Mouse (Mus musculus) liver, embryonic 13.5 days (tissue): ENCODE results near the gene Zfp423. TPM values are rescaled to one million over a fixed set of nuclear protein-coding genes. Genes with fewer than 3 reads are reported as not detected.

Source experiments
- ATAC-seq: fragments of 200-750 bp; cut with Nextera tagmentation; 2 replicates; pipeline ENCODE4 v1.8.0; 2017; ENCODE audit warnings: low read depth, mild to moderate bottlenecking, moderate number of reproducible peaks, moderate library complexity
- DNase-seq: peaks from one replicate; pipeline ENCODE4 v3.0.0; 2022
- H3K27ac ChIP-seq: fragments of 300-500 bp; sonication (generic); 2 replicates; pipeline ENCODE4 v1.5.1; 2015; ENCODE audit warnings: moderate library complexity, mild to moderate bottlenecking, inconsistent platforms
- H3K27me3 ChIP-seq: fragments of 300-500 bp; sonication (generic); 2 replicates; pipeline ENCODE4 v1.6.1; 2015; ENCODE audit warnings: mild to moderate bottlenecking, inconsistent platforms
- H3K36me3 ChIP-seq: fragments of 300-500 bp; sonication (generic); 2 replicates; pipeline ENCODE4 v1.6.1; 2015; ENCODE audit warnings: mild to moderate bottlenecking, inconsistent platforms
- H3K4me1 ChIP-seq: fragments of 300-500 bp; sonication (generic); replicated peaks from 2 replicates; pipeline ENCODE4 v1.6.1; 2015; ENCODE audit warnings: inconsistent platforms
- H3K4me2 ChIP-seq: fragments of 300-500 bp; sonication (generic); 2 replicates; pipeline ENCODE4 v1.6.1; 2015; ENCODE audit warnings: inconsistent platforms, mild to moderate bottlenecking, moderate library complexity
- H3K4me3 ChIP-seq: fragments of 300-500 bp; sonication (generic); replicated peaks from 2 replicates; pipeline ENCODE4 v1.5.1; 2015; ENCODE audit warnings: mild to moderate bottlenecking, inconsistent platforms
- H3K9ac ChIP-seq: fragments of 300-500 bp; sonication (generic); 2 replicates; pipeline ENCODE4 v1.6.1; 2015; ENCODE audit warnings: mild to moderate bottlenecking, inconsistent platforms
- H3K9me3 ChIP-seq: fragments of 300-500 bp; sonication (generic); replicated peaks from 2 replicates; pipeline ENCODE4 v1.6.1; 2016; ENCODE audit warnings: inconsistent platforms
- WGBS: fragments of 180-500 bp; shearing (Covaris S2); methylation state at CpG from one replicate; pipeline ENCODE4 v1.1.7; 2015; ENCODE audit not compliant: insufficient replicate concordance; 5-methylcytosine and 5-hydroxymethylcytosine counted together
- polyA plus RNA-seq: library from polyadenylated mRNA; unstranded; fragments of >200 nt; fragmentation: Nextera tagmentation; extraction: Ambion mirVana; gene quantifications from 2 replicates; pipeline ENCODE4 v1.2.1, GENCODE M21; 2015

Gene Zfp423
- polyA plus RNA-seq, 1 experiment from 2014 or later, result 0.69 TPM

- H3K9me3 ChIP-seq, result no peaks in the 10 kb centered on the region
These were observed 290.7 kb downstream of the Zfp423 start for GRCm38 (mm10) chr8:87668736-87669135.

DNA sequence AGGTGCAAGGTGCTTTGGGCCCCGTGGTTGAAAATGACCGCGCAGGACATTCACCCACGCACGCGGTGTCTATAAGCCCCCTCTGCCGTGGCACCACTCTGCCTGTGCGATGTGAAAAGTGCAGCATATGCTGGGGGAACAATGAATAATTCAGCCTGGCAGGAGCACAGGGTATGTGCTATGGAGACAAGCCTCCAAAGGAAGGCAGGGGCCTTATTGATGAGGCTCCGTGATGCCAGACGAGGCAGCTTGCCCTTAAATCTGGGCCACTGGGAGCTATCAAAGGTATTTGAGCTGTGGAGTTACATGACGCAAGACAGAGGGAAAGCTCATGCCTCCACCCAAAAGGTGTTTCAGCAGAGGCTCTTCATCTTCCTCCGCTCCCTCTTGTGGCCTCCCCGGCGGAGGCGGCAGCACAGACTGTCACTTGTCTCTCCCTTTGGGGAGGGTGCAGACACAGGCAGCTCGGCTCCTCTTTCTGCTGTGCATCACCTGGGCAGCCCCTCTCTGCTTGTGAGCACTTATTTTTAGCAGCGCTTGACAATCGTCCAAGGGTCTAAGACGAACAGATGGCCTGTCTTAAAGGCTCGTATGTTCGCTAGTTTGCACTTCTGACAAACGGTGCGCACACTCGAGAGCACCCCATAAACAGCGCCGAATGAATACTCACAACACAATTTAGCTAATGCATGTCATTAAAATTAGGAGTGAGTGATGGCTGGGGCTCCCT, 291.3 kb downstream of the Zfp423 start:
- ATAC-seq, result no peak
- Histone ChIP-seq H3K4me1 (peaks cover 3% of the 10 kb centered on the region), H3K27me3 (peaks cover 13% of the 10 kb centered on the region), H3K9me3 (no peaks in the 10 kb centered on the region), H3K9ac (no peak overlapping the region), H3K27ac (no peak overlapping the region), H3K4me2 (no peak overlapping the region), H3K36me3 (no peaks in the 10 kb centered on the region), H3K4me3 (no peak overlapping the region)
- WGBS, result 74% methylated on average over 26 of the region's 26 CpGs
- no peak for DNase-seq

More at GRCm38 (mm10) chr8:87668736-87669135, 290.7 kb downstream of the Zfp423 start:
- Histone ChIP-seq H3K27ac (no peak overlapping the region), H3K4me2 (no peak overlapping the region), H3K4me1 (no peaks in the 10 kb centered on the region), H3K4me3 (no peak overlapping the region), H3K36me3 (no peaks in the 10 kb centered on the region), H3K27me3 (peaks cover 6% of the 10 kb centered on the region), H3K9ac (no peak overlapping the region)
- no peak for DNase-seq
- no peak for ATAC-seq
- WGBS, result 55% methylated on average over 2 of the region's 2 CpGs

- peaks cover 7% of the 10 kb centered on the region for H3K4me1 ChIP-seq
- no peak overlapping the region for H3K4me2 ChIP-seq
- DNase-seq (no peak), ATAC-seq (no peak)
- no peaks in the 10 kb centered on the region for H3K36me3 ChIP-seq
- H3K4me3 ChIP-seq, result no peak overlapping the region
- WGBS, result 79% methylated on average over 6 of the region's 6 CpGs
- H3K27ac ChIP-seq, result no peak overlapping the region
- H3K9me3 ChIP-seq, result no peaks in the 10 kb centered on the region
- H3K9ac ChIP-seq, result no peak overlapping the region
- H3K27me3 ChIP-seq, result peaks cover 20% of the 10 kb centered on the region
These were observed 292.1 kb downstream of the Zfp423 start for GRCm38 (mm10) chr8:87667297-87667696.

GRCm38 (mm10) chr8:87665337-87665736, 294.1 kb downstream of the Zfp423 start:
- ATAC-seq, result no peak

GRCm38 (mm10) chr8:87664217-87664509, 295.2 kb downstream of the Zfp423 start:
- H3K27ac ChIP-seq, result no peak overlapping the region
- 73% methylated on average over 2 of the region's 2 CpGs for WGBS

More at GRCm38 (mm10) chr8:87665337-87665736, 294.1 kb downstream of the Zfp423 start:
- Histone ChIP-seq H3K4me3 (no peak overlapping the region), H3K4me1 (peaks cover 18% of the 10 kb centered on the region), H3K27me3 (peaks cover 39% of the 10 kb centered on the region), H3K27ac (no peak overlapping the region), H3K9ac (no peak overlapping the region), H3K36me3 (no peaks in the 10 kb centered on the region), H3K9me3 (no peaks in the 10 kb centered on the region), H3K4me2 (no peak overlapping the region)
- 62% methylated on average over 8 of the region's 8 CpGs for WGBS
- DNase-seq, result no peak

GRCm38 (mm10) chr8:87663349-87664216, 295.8 kb downstream of the Zfp423 start:
- DNase-seq (no peak), ATAC-seq (no peak)
- Histone ChIP-seq H3K36me3 (no peaks in the 10 kb centered on the region), H3K4me1 (peaks cover 18% of the 10 kb centered on the region), H3K27me3 (peaks cover 57% of the 10 kb centered on the region), H3K4me2 (peak overlapping the region; percentile 48), H3K9me3 (no peaks in the 10 kb centered on the region), H3K27ac (no peak overlapping the region), H3K4me3 (peak overlapping the region; percentile 22), H3K9ac (no peak overlapping the region)
- WGBS, result 6% methylated on average over 18 of the region's 18 CpGs

More at GRCm38 (mm10) chr8:87664217-87664509, 295.2 kb downstream of the Zfp423 start:
- Histone ChIP-seq H3K27me3 (peaks cover 51% of the 10 kb centered on the region), H3K4me3 (no peak overlapping the region), H3K9me3 (no peaks in the 10 kb centered on the region), H3K36me3 (no peaks in the 10 kb centered on the region), H3K9ac (no peak overlapping the region), H3K4me1 (peaks cover 18% of the 10 kb centered on the region), H3K4me2 (no peak overlapping the region)
- DNase-seq, result no peak
- no peak for ATAC-seq

DNA sequence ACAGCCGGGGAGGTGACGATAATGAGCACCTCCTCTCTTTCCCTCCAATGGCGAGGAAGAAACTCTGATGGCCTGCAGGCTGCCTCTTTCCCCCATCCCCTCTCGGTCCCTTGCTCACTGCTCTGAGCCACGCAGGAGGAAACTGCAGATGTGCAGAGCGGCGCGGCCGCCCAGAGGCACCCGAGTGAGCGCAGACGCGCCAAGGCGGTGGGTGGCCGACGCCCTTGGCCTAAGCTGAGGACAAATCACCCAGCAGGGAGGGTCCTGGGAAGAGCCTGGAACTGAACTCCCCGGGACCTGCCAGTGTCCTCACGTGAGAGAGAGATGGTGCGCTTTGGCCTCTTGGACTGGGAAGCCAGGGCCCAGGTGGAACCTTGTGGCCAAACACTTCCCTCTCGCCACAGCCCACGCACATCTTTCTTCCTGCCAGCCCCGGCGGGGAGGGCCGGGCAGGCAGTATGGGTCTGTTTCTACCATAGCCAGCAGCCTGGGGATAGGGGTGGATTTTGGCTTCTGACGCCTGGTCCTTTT, 296.5 kb downstream of the Zfp423 start:
- Histone ChIP-seq H3K9me3 (no peaks in the 10 kb centered on the region), H3K4me1 (peaks cover 18% of the 10 kb centered on the region), H3K27me3 (peaks cover 60% of the 10 kb centered on the region), H3K27ac (no peak overlapping the region), H3K9ac (no peak overlapping the region), H3K4me3 (peak overlapping the region; percentile 22), H3K4me2 (peak overlapping the region; percentile 48), H3K36me3 (no peaks in the 10 kb centered on the region)
- ATAC-seq (no peak), DNase-seq (no peak)
- 5% methylated on average over 25 of the region's 25 CpGs for WGBS

GRCm38 (mm10) chr8:87662307-87662771, 297.1 kb downstream of the Zfp423 start:
- no peak for DNase-seq
- Histone ChIP-seq H3K9me3 (no peaks in the 10 kb centered on the region), H3K9ac (no peak overlapping the region), H3K36me3 (no peaks in the 10 kb centered on the region), H3K4me2 (peak overlapping the region; percentile 48), H3K4me1 (peaks cover 19% of the 10 kb centered on the region), H3K4me3 (peak overlapping the region; percentile 22), H3K27me3 (peaks cover 62% of the 10 kb centered on the region), H3K27ac (no peak overlapping the region)
- no peak for ATAC-seq
- WGBS, result 6% methylated on average over 27 of the region's 27 CpGs

DNA sequence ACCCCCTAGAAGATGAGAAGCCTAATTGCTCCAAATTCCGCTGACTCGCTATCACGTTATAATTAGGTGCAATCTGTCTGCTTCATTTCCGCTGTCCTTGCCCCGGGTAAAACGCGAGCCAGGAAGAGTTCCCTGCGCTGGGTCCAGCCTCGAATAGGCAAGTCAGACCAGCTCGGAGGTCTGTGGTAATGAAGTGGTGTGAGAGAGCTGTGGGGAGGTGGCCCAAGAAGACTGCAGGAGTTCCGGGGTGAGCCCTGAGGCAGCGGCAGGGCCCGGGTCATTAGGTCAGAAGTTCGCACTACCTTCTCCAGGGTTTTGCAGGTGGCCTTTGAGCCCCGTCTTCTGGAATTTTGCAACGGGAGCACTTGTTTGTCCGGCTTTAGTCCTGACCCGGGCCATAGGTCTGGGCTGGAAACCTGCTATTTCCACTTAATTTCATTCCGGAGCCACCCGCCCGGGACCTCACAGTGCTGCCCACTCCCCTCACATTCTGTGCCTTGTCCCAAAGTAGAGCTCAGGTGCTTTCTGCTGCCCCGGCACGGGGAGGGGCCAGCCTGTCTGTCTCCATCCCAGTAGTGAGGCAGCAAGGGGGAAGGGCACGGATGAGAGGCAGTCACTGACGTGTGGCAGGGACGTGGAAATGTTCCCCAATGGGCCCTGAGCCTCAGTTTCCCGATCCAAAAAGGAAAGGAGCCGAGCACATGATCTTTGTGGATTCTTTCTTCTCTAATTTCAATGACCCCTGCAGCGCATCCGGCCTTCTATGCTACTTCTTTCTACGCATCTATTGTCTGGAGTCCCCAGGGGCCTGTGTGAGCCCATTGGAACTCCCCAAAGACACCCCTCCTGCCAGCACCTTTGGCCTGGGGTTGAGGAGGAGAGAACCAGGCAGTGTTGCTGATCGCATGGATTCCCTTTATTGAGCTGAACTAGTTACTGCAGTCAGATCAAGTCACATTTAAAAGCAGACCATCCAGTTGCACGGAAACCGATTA, 298.2 kb downstream of the Zfp423 start:
- peak overlapping the region; percentile 32 for H3K4me2 ChIP-seq
- H3K27ac ChIP-seq, result no peak overlapping the region
- no peak overlapping the region for H3K9ac ChIP-seq
- DNase-seq (no peak), ATAC-seq (no peak)
- no peaks in the 10 kb centered on the region for H3K9me3 ChIP-seq
- peaks cover 62% of the 10 kb centered on the region for H3K27me3 ChIP-seq
- H3K36me3 ChIP-seq, result no peaks in the 10 kb centered on the region
- H3K4me1 ChIP-seq, result peaks cover 29% of the 10 kb centered on the region
- 4% methylated on average over 34 of the region's 34 CpGs for WGBS
- H3K4me3 ChIP-seq, result peak overlapping the region; percentile 22; the same call in 1 of the 2 replicates

DNA sequence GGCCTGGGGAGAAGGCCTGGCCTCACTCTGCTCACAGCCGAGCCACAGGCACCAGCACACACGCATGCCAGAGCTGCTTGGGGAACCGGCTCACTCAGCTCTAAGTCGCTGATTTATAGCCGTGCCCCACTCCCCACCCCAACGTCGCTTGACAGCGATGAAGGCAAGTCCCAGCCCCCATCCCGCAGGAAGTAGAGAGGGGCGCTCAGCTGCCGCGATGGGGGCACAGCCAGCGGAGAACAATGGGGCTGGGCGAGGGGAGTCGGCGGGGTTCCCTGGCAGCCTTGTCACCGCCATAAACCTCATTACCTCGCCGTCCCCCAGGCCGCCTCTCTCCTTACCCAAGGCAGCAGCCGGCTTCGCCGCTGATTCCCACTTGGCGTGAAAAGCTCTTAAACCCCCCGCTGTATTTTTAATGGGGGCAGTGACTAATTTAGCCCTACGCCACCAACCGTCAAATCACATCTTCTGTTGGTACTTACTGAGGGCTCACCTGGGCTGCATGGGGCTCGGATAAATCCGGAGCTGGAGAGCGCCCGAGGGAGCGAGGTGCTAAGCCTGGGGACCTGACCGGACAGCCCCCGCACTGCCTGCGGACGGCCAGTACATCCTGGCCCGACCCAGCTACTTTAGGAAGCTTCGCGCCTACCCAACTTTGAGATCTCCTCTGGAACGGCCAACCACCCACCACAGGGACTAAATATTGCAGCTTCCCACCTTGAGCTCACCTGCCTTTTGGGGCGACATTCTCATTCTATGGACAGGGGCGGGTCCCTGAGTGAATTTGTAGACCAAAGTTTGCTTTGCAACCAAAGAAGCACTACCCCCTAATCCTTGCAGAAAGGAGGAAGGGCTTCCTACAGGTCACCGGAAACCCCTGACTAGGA, 299.1 kb downstream of the Zfp423 start:
- no peaks in the 10 kb centered on the region for H3K36me3 ChIP-seq
- H3K27me3 ChIP-seq, result peaks cover 62% of the 10 kb centered on the region
- ATAC-seq (no peak), DNase-seq (no peak)
- H3K9ac ChIP-seq, result no peak overlapping the region
- 4% methylated on average over 43 of the region's 43 CpGs for WGBS
- H3K9me3 ChIP-seq, result no peaks in the 10 kb centered on the region
- H3K4me1 ChIP-seq, result peaks cover 29% of the 10 kb centered on the region
- H3K4me3 ChIP-seq, result peak overlapping the region; percentile 22
- H3K27ac ChIP-seq, result no peak overlapping the region
- peak overlapping the region; percentile 32 for H3K4me2 ChIP-seq
